Mouse (Mus musculus): ENCODE data around the gene Txnrd2.

Gene Txnrd2

GRCm38 (mm10) chr16:18484794-18485435 lies 58.7 kb downstream of the Txnrd2 start:
- peak in 1 of 2 experiments; percentile 13 for DNase-seq (ENCODE audit: low spot score in 2 of 2)

GRCm38 (mm10) chr16:18486126-18486525 lies 59.9 kb downstream of the Txnrd2 start:
- no peak for DNase-seq (ENCODE audit: low spot score in 2 of 2)

- no peak for DNase-seq (ENCODE audit: low spot score in 2 of 2)
These were observed 64.1 kb downstream of the Txnrd2 start for GRCm38 (mm10) chr16:18490281-18490680.

- DNase-seq (ENCODE audit: low spot score in 2 of 2) = no peak
These were observed 64.7 kb downstream of the Txnrd2 start for GRCm38 (mm10) chr16:18490894-18491293.

- peak; percentile 38 to 49 for DNase-seq (ENCODE audit: low spot score in 2 of 2)
These were observed 71.8 kb downstream of the Txnrd2 start for GRCm38 (mm10) chr16:18497865-18498515.

- DNase-seq (ENCODE audit: low spot score in 2 of 2) = peak; percentile 96 to 98
These were observed 72.4 kb downstream of the Txnrd2 start, which contains the start of the genes Gnb1l and Rtl10 for GRCm38 (mm10) chr16:18498558-18498990. Gnb1l (plus strand) TSS chr16:18498713. Rtl10 (plus strand) TSS chr16:18498901.

GRCm38 (mm10) chr16:18498996-18499395 lies 72.8 kb downstream of the Txnrd2 start:
- no peak for DNase-seq (ENCODE audit: low spot score in 2 of 2)

GRCm38 (mm10) chr16:18501531-18501930 lies 75.3 kb downstream of the Txnrd2 start:
- DNase-seq (ENCODE audit: low spot score in 2 of 2) = peak in 1 of 2 experiments; percentile 11

GRCm38 (mm10) chr16:18503566-18504342 lies 77.6 kb downstream of the Txnrd2 start:
- no peak for DNase-seq (ENCODE audit: low spot score in 2 of 2)

GRCm38 (mm10) chr16:18506524-18507199 lies 80.5 kb downstream of the Txnrd2 start:
- DNase-seq (ENCODE audit: low spot score in 2 of 2) = no peak

GRCm38 (mm10) chr16:18507200-18507549 lies 81.0 kb downstream of the Txnrd2 start:
- no peak for DNase-seq (ENCODE audit: low spot score in 2 of 2)

- DNase-seq (ENCODE audit: low spot score in 2 of 2) = no peak
These were observed 85.6 kb downstream of the Txnrd2 start for GRCm38 (mm10) chr16:18511741-18512140.

GRCm38 (mm10) chr16:18513508-18513907 lies 87.3 kb downstream of the Txnrd2 start:
- no peak for DNase-seq (ENCODE audit: low spot score in 2 of 2)

- peak; percentile 49 to 60 for DNase-seq (ENCODE audit: low spot score in 2 of 2)
These were observed 91.9 kb downstream of the Txnrd2 start for GRCm38 (mm10) chr16:18518091-18518490.

GRCm38 (mm10) chr16:18523563-18524245 lies 97.5 kb downstream of the Txnrd2 start:
- DNase-seq (ENCODE audit: low spot score in 2 of 2) = no peak

GRCm38 (mm10) chr16:18528656-18529055 lies 102.5 kb downstream of the Txnrd2 start:
- no peak for DNase-seq (ENCODE audit: low spot score in 2 of 2)

All from right cerebral cortex, postnatal 10 days (tissue).